Mouse (Mus musculus) kidney, postnatal 0 days (tissue): ENCODE results near the gene Krtap19-3. TPM values are rescaled to one million over a fixed set of nuclear protein-coding genes. Genes with fewer than 3 reads are reported as not detected.

ENCODE experiments used
- ATAC-seq: fragments of 200-750 bp; cut with Nextera tagmentation; replicated peaks from 2 replicates; pipeline ENCODE4 v1.8.0; 2017; ENCODE audit warnings: low read depth, moderate number of reproducible peaks, moderate TSS enrichment, moderate library complexity; ENCODE audit not compliant: low FRiP score
- DNase-seq: peaks from one replicate; pipeline ENCODE4 v3.0.0-alpha.2; 2016; ENCODE audit warnings: low spot score
- H3K27ac ChIP-seq: fragments of 300-500 bp; sonication (generic); 2 replicates; pipeline ENCODE4 v1.5.1; 2014; ENCODE audit warnings: mild to moderate bottlenecking
- H3K27me3 ChIP-seq: fragments of 300-500 bp; sonication (generic); 2 replicates; pipeline ENCODE4 v1.6.1; 2014; ENCODE audit warnings: low read length, mixed read lengths; ENCODE audit not compliant: insufficient read depth
- H3K36me3 ChIP-seq: fragments of 300-500 bp; sonication (generic); 2 replicates; pipeline ENCODE4 v1.6.1; 2014; ENCODE audit warnings: low read length, mixed read lengths; ENCODE audit not compliant: insufficient read depth
- H3K4me1 ChIP-seq: fragments of 300-500 bp; sonication (generic); replicated peaks from 2 replicates; pipeline ENCODE4 v1.6.1; 2014; ENCODE audit warnings: antibody characterized with exemption, low read length, mixed read lengths; ENCODE audit not compliant: insufficient read depth
- H3K4me2 ChIP-seq: fragments of 300-500 bp; sonication (generic); 2 replicates; pipeline ENCODE4 v1.6.1; 2014; ENCODE audit warnings: mild to moderate bottlenecking, low read length, moderate library complexity, mixed read lengths
- H3K4me3 ChIP-seq: fragments of 300-500 bp; sonication (generic); replicated peaks from 2 replicates; pipeline ENCODE4 v1.5.1; 2014; ENCODE audit warnings: low read depth, low read length
- H3K9ac ChIP-seq: fragments of 300-500 bp; sonication (generic); 2 replicates; pipeline ENCODE4 v1.6.1; 2014; ENCODE audit warnings: low read depth, low read length
- H3K9me3 ChIP-seq: fragments of 300-500 bp; sonication (generic); replicated peaks from 2 replicates; pipeline ENCODE4 v1.6.1; 2016; ENCODE audit warnings: low read length, inconsistent platforms, mixed read lengths
- CTCF ChIP-seq: IDR thresholded peaks from 2 replicates; pipeline ENCODE4 v1.5.1; 2016; ENCODE audit warnings: antibody characterized with exemption, low read depth, mild to moderate bottlenecking, moderate library complexity
- WGBS: fragments of 180-500 bp; shearing (Covaris S2); extraction: QIAGEN DNeasy Blood & Tissue Kit; methylation state at CpG from one replicate; pipeline ENCODE4 v1.1.7; 2014; 5-methylcytosine and 5-hydroxymethylcytosine counted together
- polyA plus RNA-seq: library from polyadenylated mRNA; unstranded; fragments of >200 nt; fragmentation: Nextera tagmentation; extraction: Ambion mirVana; gene quantifications from 2 replicates; pipeline ENCODE4 v1.2.1, GENCODE M21; 2015

Krtap19-3 gene
- polyA plus RNA-seq, 1 experiment from 2014 or later = not detected

DNA sequence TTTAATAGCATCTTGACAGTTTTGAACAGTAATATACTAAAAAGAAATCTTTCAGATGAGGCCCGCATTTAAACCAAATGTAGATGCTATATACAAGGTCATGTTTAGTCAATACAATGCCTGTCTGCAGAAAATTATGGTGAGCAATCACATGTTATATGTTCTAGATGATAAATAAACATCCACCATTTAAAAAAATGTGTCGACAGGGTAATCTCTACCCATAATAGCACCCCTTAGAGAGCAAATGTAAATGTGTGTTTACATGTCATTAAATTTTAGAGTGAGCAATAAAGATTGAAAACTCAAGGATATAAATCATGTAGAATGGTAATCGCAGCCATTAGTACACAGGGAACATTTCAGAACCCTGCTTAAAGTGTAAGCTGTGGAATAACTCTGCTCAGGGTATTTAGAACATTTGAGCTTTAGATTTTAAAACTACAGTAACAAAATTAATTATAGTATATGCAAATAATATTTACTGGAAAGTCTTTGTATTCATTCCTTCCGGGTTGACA lies 12.9 kb downstream of the Krtap19-3 start:
- TF ChIP-seq CTCF = no peak
- Histone ChIP-seq H3K27me3 (no peaks in the 10 kb centered on the region), H3K4me1 (no peaks in the 10 kb centered on the region), H3K9me3 (no peaks in the 10 kb centered on the region), H3K4me3 (no peak overlapping the region), H3K36me3 (no peaks in the 10 kb centered on the region), H3K9ac (no peak overlapping the region), H3K4me2 (no peak overlapping the region), H3K27ac (no peak overlapping the region)
- DNase-seq (no peak), ATAC-seq (no peak)
- WGBS = 50% methylated on average over 4 of the region's 4 CpGs

DNA sequence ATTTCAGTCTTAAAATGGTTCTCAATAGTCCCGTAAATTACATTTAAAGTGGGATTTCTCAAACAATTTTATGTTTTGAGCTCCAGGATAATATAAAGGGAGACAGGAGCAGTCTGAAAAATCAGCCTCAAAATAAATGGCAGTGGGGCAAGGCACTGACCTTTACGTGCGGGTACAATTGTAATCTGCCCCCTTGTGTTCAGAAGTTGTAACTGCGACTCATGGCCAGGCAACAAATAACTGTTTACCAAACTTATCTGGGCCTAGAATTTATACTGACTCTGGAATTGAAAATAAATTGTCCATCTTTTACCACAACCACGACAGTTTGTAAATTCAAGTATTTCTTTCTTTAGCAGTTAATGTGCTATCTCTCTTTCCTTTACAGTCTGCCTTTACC lies 26.4 kb downstream of the Krtap19-3 start:
- Histone ChIP-seq H3K9ac (no peak overlapping the region), H3K4me2 (no peak overlapping the region), H3K9me3 (no peaks in the 10 kb centered on the region), H3K36me3 (no peaks in the 10 kb centered on the region), H3K27ac (no peak overlapping the region), H3K27me3 (no peaks in the 10 kb centered on the region), H3K4me1 (no peaks in the 10 kb centered on the region), H3K4me3 (no peak overlapping the region)
- 14% methylated on average over 5 of the region's 5 CpGs for WGBS
- TF ChIP-seq CTCF = peak; percentile 83
- peak; percentile 33 for DNase-seq
- no peak for ATAC-seq

DNA sequence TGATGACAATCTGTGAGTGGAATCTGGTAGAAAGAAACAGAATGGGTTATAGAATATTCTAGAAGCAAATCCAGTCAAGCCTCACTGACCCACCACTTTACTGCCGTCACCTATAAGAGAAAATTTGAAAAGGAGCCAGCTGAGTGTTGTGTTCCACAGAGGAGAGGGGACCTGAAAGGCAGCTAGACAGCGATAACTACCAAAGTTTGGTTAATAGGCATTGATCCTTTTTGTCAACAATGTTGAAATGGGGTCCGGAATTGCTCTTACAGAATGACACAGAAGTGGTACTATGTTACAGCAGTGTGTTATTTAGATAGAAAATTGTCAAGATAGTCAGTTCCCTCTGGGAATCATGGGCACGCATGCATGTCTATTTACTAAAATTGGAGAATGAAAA lies 29.3 kb downstream of the Krtap19-3 start:
- Histone ChIP-seq H3K27ac (no peak overlapping the region), H3K4me3 (no peak overlapping the region), H3K36me3 (no peaks in the 10 kb centered on the region), H3K9me3 (no peaks in the 10 kb centered on the region), H3K9ac (no peak overlapping the region), H3K27me3 (no peaks in the 10 kb centered on the region), H3K4me1 (no peaks in the 10 kb centered on the region), H3K4me2 (no peak overlapping the region)
- DNase-seq (no peak), ATAC-seq (no peak)
- 87% methylated on average over 4 of the region's 4 CpGs for WGBS
- TF ChIP-seq CTCF = no peak

DNA sequence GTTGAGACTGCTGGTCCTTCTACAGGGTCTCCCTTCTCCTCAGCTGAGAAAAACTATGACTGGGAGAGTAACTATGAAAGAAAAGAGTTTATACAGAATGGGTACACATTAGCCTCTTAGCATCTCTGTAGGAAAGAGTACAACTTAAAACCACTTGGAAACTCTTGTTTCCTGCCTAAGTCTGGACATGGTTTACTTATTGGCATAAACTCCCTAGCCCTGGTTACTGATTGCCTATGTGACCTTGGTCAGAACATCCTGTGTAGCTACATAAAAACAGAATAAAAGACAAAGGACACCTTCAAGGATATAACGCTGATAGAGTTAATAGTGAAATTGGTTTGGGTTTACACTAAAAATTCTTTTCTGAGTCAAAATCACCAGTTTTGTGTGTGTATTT lies 30.5 kb downstream of the Krtap19-3 start:
- peak; percentile 9 for DNase-seq

More for the DNA sequence above, 30.5 kb downstream of the Krtap19-3 start:
- Histone ChIP-seq H3K27ac (no peak overlapping the region), H3K27me3 (no peaks in the 10 kb centered on the region), H3K9me3 (no peaks in the 10 kb centered on the region), H3K4me1 (no peaks in the 10 kb centered on the region), H3K4me2 (no peak overlapping the region), H3K36me3 (no peaks in the 10 kb centered on the region), H3K4me3 (no peak overlapping the region), H3K9ac (no peak overlapping the region)
- TF ChIP-seq CTCF = no peak
- no peak; the same call in 1 of the 2 replicates for ATAC-seq
- 78% methylated on average over 1 of the region's 1 CpGs for WGBS

Other genes with a start within 250 kb of the Krtap19-3 start
- gene Krtap26-1, start 230.2 kb downstream of the Krtap19-3 start, polyA plus RNA-seq = not detected in 2 replicates
- gene Krtap27-1, start 206.4 kb downstream of the Krtap19-3 start, polyA plus RNA-seq = not detected in 2 replicates
- not detected in 2 replicates for gene 2310061N02Rik, start 170.1 kb downstream of the Krtap19-3 start, polyA plus RNA-seq
- not detected in 2 replicates for gene Krtap13-1, start 149.2 kb downstream of the Krtap19-3 start, polyA plus RNA-seq
- not detected in 2 replicates for gene Krtap13, start 126.4 kb downstream of the Krtap19-3 start, polyA plus RNA-seq
- gene 2310034C09Rik, start 119.2 kb downstream of the Krtap19-3 start, polyA plus RNA-seq = not detected in 2 replicates
- gene 2310057N15Rik, start 103.8 kb downstream of the Krtap19-3 start, polyA plus RNA-seq = not detected in 2 replicates
- not detected in 2 replicates for gene Gm5965, start 100.1 kb downstream of the Krtap19-3 start, polyA plus RNA-seq
- gene Gm20741, start 65.8 kb downstream of the Krtap19-3 start, polyA plus RNA-seq = not detected in 2 replicates
- not detected in 2 replicates for gene Krtap15, start 57.8 kb downstream of the Krtap19-3 start, polyA plus RNA-seq
- gene Krtap14, start 51.9 kb downstream of the Krtap19-3 start, polyA plus RNA-seq = not detected in 2 replicates
- not detected in 2 replicates for gene Krtap19-1, start 8.6 kb downstream of the Krtap19-3 start, polyA plus RNA-seq
- not detected in 2 replicates for gene Krtap19-2, start 3.8 kb downstream of the Krtap19-3 start, polyA plus RNA-seq
- not detected in 2 replicates for gene Krtap19-4, start 7.1 kb upstream of the Krtap19-3 start, polyA plus RNA-seq
- gene Krtap19-5, start 18.4 kb upstream of the Krtap19-3 start, polyA plus RNA-seq = not detected in 2 replicates
- gene Krtap19-9b, start 54.2 kb upstream of the Krtap19-3 start, polyA plus RNA-seq = not detected in 2 replicates
- gene Krtap16-3, start 84.8 kb upstream of the Krtap19-3 start, polyA plus RNA-seq = not detected in 2 replicates
- not detected in 2 replicates for gene Krtap22-2, start 132.7 kb upstream of the Krtap19-3 start, polyA plus RNA-seq
- not detected in 2 replicates for gene Gm10229, start 137.2 kb upstream of the Krtap19-3 start, polyA plus RNA-seq
- gene Krtap6-1, start 153.7 kb upstream of the Krtap19-3 start, polyA plus RNA-seq = not detected in 2 replicates
- gene Gm10228, start 163.4 kb upstream of the Krtap19-3 start, polyA plus RNA-seq = not detected in 2 replicates
- gene Krtap6-5, start 169.8 kb upstream of the Krtap19-3 start, polyA plus RNA-seq = not detected in 2 replicates
- gene 1110025L11Rik, start 186.0 kb upstream of the Krtap19-3 start, polyA plus RNA-seq = not detected in 2 replicates
- not detected in 2 replicates for gene Krtap6-3, start 206.0 kb upstream of the Krtap19-3 start, polyA plus RNA-seq